Mouse (Mus musculus) CH12.LX (cell line): Measurements from ENCODE around the gene C1qtnf3. TPM values are rescaled to one million over a fixed set of nuclear protein-coding genes. Genes with fewer than 3 reads are reported as not detected.

ENCODE experiments used
- DNase-seq: peaks from one replicate; pipeline ENCODE4 v3.0.0-alpha.2; 2013; ENCODE audit errors: extremely low read depth
- H3K27ac ChIP-seq: 2 replicates; pipeline ENCODE4 v1.5.1; 2012; ENCODE audit warnings: low read depth, mild to moderate bottlenecking, control low read depth, moderate library complexity; ENCODE audit not compliant: insufficient read depth
- H3K27me3 ChIP-seq: replicated peaks from 2 replicates; pipeline ENCODE3; 2012; ENCODE audit warnings: inconsistent platforms
- H3K36me3 ChIP-seq, 2 experiments: replicated peaks in 1 of 2; 2 replicates each; pipeline versions ENCODE3 to v1.6.1; 2012; ENCODE audit warnings: inconsistent platforms in 1 of 2, low read length in 1 of 2, mild to moderate bottlenecking in 1 of 2, mixed read lengths in 1 of 2, moderate library complexity in 1 of 2; ENCODE audit not compliant: control insufficient read depth in 1 of 2, insufficient read depth in 1 of 2
- H3K4me1 ChIP-seq, 2 experiments: 2 replicates each; pipeline ENCODE4 v1.6.1; 2012; ENCODE audit warnings: inconsistent platforms in 1 of 2, moderate library complexity in 1 of 2; ENCODE audit not compliant: insufficient read depth in 2 of 2, control insufficient read depth in 1 of 2
- H3K4me2 ChIP-seq: 2 replicates; pipeline ENCODE4 v1.6.1; 2012; ENCODE audit warnings: low read depth, mild to moderate bottlenecking, control low read depth; ENCODE audit not compliant: poor library complexity, insufficient read depth, severe bottlenecking
- H3K4me3 ChIP-seq, 3 experiments: fragments of 150-350 bp in 1 of 3; sonication (generic) in 1 of 3; replicated peaks in 1 of 3; 2 replicates each; pipeline versions ENCODE3 to v1.5.1; 2011 to 2012; ENCODE audit warnings: low read depth in 2 of 3, low read length in 2 of 3, mild to moderate bottlenecking in 2 of 3, moderate library complexity in 2 of 3, control low read depth in 1 of 3, improper control_type of control experiment in 1 of 3, inconsistent platforms in 1 of 3, mixed read lengths in 1 of 3; ENCODE audit not compliant: poor library complexity in 1 of 3
- H3K79me2 ChIP-seq: replicated peaks from 2 replicates; pipeline ENCODE4 v1.6.1; 2012; ENCODE audit warnings: mild to moderate bottlenecking, moderate library complexity; ENCODE audit not compliant: control insufficient read depth, poor library complexity, insufficient read depth, severe bottlenecking; ENCODE audit errors: extremely low read depth
- H3K9ac ChIP-seq: 2 replicates; pipeline ENCODE4 v1.6.1; 2012; ENCODE audit warnings: low read depth, mild to moderate bottlenecking, control low read depth, moderate library complexity; ENCODE audit not compliant: insufficient read depth
- H3K9me3 ChIP-seq: replicated peaks from 2 replicates; pipeline ENCODE3; 2012; ENCODE audit warnings: low read length, inconsistent platforms, mixed read lengths
- BHLHE40 ChIP-seq: IDR thresholded peaks from 2 replicates; pipeline ENCODE4 v1.6.1; 2011; ENCODE audit warnings: mild to moderate bottlenecking, low read depth, low read length, improper control_type of control experiment
- CHD1 ChIP-seq: IDR thresholded peaks from 2 replicates; pipeline ENCODE4 v1.6.1; 2012; ENCODE audit warnings: low read depth, low read length, improper control_type of control experiment, inconsistent platforms
- CHD2 ChIP-seq: IDR thresholded peaks from 2 replicates; pipeline ENCODE4 v1.6.1; 2011; ENCODE audit warnings: low read length, improper control_type of control experiment
- ELF1 ChIP-seq: IDR thresholded peaks from 2 replicates; pipeline ENCODE4 v1.6.1; 2014; ENCODE audit warnings: low read depth, mild to moderate bottlenecking, inconsistent platforms, low read length, improper control_type of control experiment
- EP300 ChIP-seq: IDR thresholded peaks from 2 replicates; pipeline ENCODE4 v1.6.1; 2011; ENCODE audit warnings: low read length, improper control_type of control experiment
- ETS1 ChIP-seq: conservative IDR thresholded peaks from 2 replicates; pipeline ENCODE4 v1.6.1; 2012; ENCODE audit warnings: low read depth, mild to moderate bottlenecking, inconsistent platforms, low read length, improper control_type of control experiment, moderate library complexity
- JUN ChIP-seq: IDR thresholded peaks from 2 replicates; pipeline ENCODE4 v1.6.1; 2011; ENCODE audit warnings: low read depth, mild to moderate bottlenecking, low read length, improper control_type of control experiment, moderate library complexity; ENCODE audit not compliant: insufficient read depth
- KAT2A ChIP-seq: IDR thresholded peaks from 2 replicates; pipeline ENCODE4 v1.6.1; 2012; ENCODE audit warnings: low read length, improper control_type of control experiment, inconsistent platforms; ENCODE audit not compliant: insufficient replicate concordance
- MAFK ChIP-seq: IDR thresholded peaks from 2 replicates; pipeline ENCODE4 v1.6.1; 2011; ENCODE audit warnings: low read length, improper control_type of control experiment; ENCODE audit not compliant: insufficient replicate concordance
- MAZ ChIP-seq: IDR thresholded peaks from 2 replicates; pipeline ENCODE4 v1.6.1; 2012; ENCODE audit warnings: low read depth, mild to moderate bottlenecking, inconsistent platforms, low read length, improper control_type of control experiment, moderate library complexity
- MXI1 ChIP-seq: IDR thresholded peaks from 2 replicates; pipeline ENCODE4 v1.6.1; 2011; ENCODE audit warnings: mild to moderate bottlenecking, low read depth, low read length, improper control_type of control experiment
- PAX5 ChIP-seq: IDR thresholded peaks from 2 replicates; pipeline ENCODE4 v1.6.1; 2012; ENCODE audit warnings: low read length, inconsistent platforms, mixed read lengths
- POLR2A ChIP-seq: IDR thresholded peaks from 2 replicates; pipeline ENCODE4 v1.6.1; 2011; ENCODE audit warnings: low read depth, mild to moderate bottlenecking, improper control_type of control experiment, low read length
- RCOR1 ChIP-seq: conservative IDR thresholded peaks from 2 replicates; pipeline ENCODE4 v1.6.1; 2012; ENCODE audit warnings: low read depth, mild to moderate bottlenecking, inconsistent platforms, low read length, improper control_type of control experiment
- SIN3A ChIP-seq: IDR thresholded peaks from 2 replicates; pipeline ENCODE4 v1.6.1; 2012; ENCODE audit warnings: low read length, improper control_type of control experiment, inconsistent platforms
- SMC3 ChIP-seq: IDR thresholded peaks from 2 replicates; pipeline ENCODE4 v1.6.1; 2011; ENCODE audit warnings: low read depth, low read length, improper control_type of control experiment
- TBP ChIP-seq: conservative IDR thresholded peaks from 2 replicates; pipeline ENCODE4 v1.6.1; 2011; ENCODE audit warnings: low read depth, low read length, improper control_type of control experiment
- USF2 ChIP-seq: conservative IDR thresholded peaks from 2 replicates; pipeline ENCODE4 v1.6.1; 2011; ENCODE audit warnings: low read depth, low read length, improper control_type of control experiment
- ZC3H11A ChIP-seq: IDR thresholded peaks from 2 replicates; pipeline ENCODE4 v1.6.1; 2012; ENCODE audit warnings: low read depth, mild to moderate bottlenecking, inconsistent platforms, low read length, improper control_type of control experiment
- ZKSCAN1 ChIP-seq: IDR thresholded peaks from 2 replicates; pipeline ENCODE4 v1.6.1; 2012; ENCODE audit warnings: low read depth, inconsistent platforms, low read length, improper control_type of control experiment, borderline replicate concordance
- ZMIZ1 ChIP-seq: IDR thresholded peaks from 2 replicates; pipeline ENCODE4 v1.6.1; 2012; ENCODE audit warnings: low read depth, mild to moderate bottlenecking, inconsistent platforms, low read length, improper control_type of control experiment
- dilution Hi-C: fragments of 300-500 bp; cut with MboI; formaldehyde crosslinking; loops from 2 replicates; pipeline ENCODE4 v1.14.3; 2020; ENCODE audit warnings: low sequenced_read_pairs; ENCODE audit not compliant: extremely low pct_unique_long_range_greater_than_20kb, extremely low pct_ligation_motif_present
- in situ Hi-C: fragments of 300-500 bp; cut with MboI; formaldehyde crosslinking; loops from 3 replicates; pipeline ENCODE4 v1.14.3; 2019; ENCODE audit warnings: low sequenced_read_pairs, low pct_ligation_motif_present, low pct_unique_long_range_greater_than_20kb, mixed read lengths
- polyA plus RNA-seq: library from polyadenylated mRNA; unstranded; fragments of >175 nt; gene quantifications from 2 replicates; pipeline ENCODE4 v1.2.1, GENCODE M21; 2012; ENCODE audit warnings: low read depth; ENCODE audit not compliant: insufficient read length
- total RNA-seq, 2 experiments: library from RNA; depleted of rRNA; stranded (reverse); fragments of 300-350 nt in 1 of 2; fragments of >200 nt in 1 of 2; gene quantifications; 2 replicates each; pipeline ENCODE4 v1.2.3; 2012 to 2014

The C1qtnf3 gene
- total and polyA plus RNA-seq, 3 experiments: 0.10 TPM; not detected in 2

GRCm38 (mm10) chr15:10970777-10971176, 18.6 kb downstream of the C1qtnf3 start:
- DNase-seq: no peak
- no peak for TF ChIP-seq MAZ
- no peak for TF ChIP-seq TBP
- TF ChIP-seq ZC3H11A: no peak
- TF ChIP-seq ZKSCAN1: no peak
- TF ChIP-seq CHD1: no peak
- no peak for TF ChIP-seq USF2
- no peak for TF ChIP-seq ETS1
- no peak for TF ChIP-seq BHLHE40
- TF ChIP-seq MXI1: no peak
- TF ChIP-seq MAFK: no peak
- TF ChIP-seq CHD2: no peak
- no peak for TF ChIP-seq SIN3A
- no peak for TF ChIP-seq SMC3
- Histone ChIP-seq H3K36me3 (no peaks in the 10 kb centered on the region), H3K27me3 (no peaks in the 10 kb centered on the region), H3K4me3 (no peak overlapping the region), H3K27ac (no peak overlapping the region), H3K9ac (no peak overlapping the region), H3K79me2 (no peaks in the 10 kb centered on the region), H3K4me1 (peaks cover 0 to 12% of the 10 kb centered on the region in 2 experiments; a peak in 2 of 4 replicates), H3K9me3 (no peaks in the 10 kb centered on the region), H3K4me2 (no peak overlapping the region)
- in situ Hi-C loops (no loop called here), dilution Hi-C loops (no loop called here)

GRCm38 (mm10) chr15:10977151-10977550, 25.0 kb downstream of the C1qtnf3 start:
- H3K27me3 ChIP-seq: no peaks in the 10 kb centered on the region
- H3K4me1 ChIP-seq: peaks cover 0 to 8% of the 10 kb centered on the region in 2 experiments; a peak in 2 of 4 replicates
- no peak for TF ChIP-seq ELF1
- TF ChIP-seq EP300: no peak
- TF ChIP-seq ZMIZ1: no peak
- no peak for TF ChIP-seq JUN
- TF ChIP-seq POLR2A: no peak
- no peak for TF ChIP-seq RCOR1
- TF ChIP-seq KAT2A: no peak
- no peak for TF ChIP-seq ETS1
- TF ChIP-seq PAX5: no peak
- in situ Hi-C loops: no loop called here
- dilution Hi-C loops: no loop called here
- H3K4me2 ChIP-seq: no peak overlapping the region
- no peak overlapping the region for H3K9ac ChIP-seq
- no peak overlapping the region for H3K27ac ChIP-seq
- H3K36me3 ChIP-seq: no peaks in the 10 kb centered on the region
- DNase-seq: no peak
- H3K4me3 ChIP-seq: no peak overlapping the region
- H3K79me2 ChIP-seq: no peaks in the 10 kb centered on the region
- no peaks in the 10 kb centered on the region for H3K9me3 ChIP-seq
